Mouse (Mus musculus) megakaryocyte, embryonic 14.5 days (primary cell): Measurements from ENCODE around the gene Bean1.

ENCODE experiments used
- FLI1 ChIP-seq: IDR thresholded peaks from 2 replicates; pipeline ENCODE4 v1.6.1; 2012; ENCODE audit warnings: low read length, inconsistent platforms, mixed read lengths
- GATA1 ChIP-seq: IDR thresholded peaks from 3 replicates; pipeline ENCODE4 v1.6.1; 2012; ENCODE audit warnings: mixed read lengths, low read length, inconsistent platforms, borderline replicate concordance

GRCm38 (mm10) chr8:104248276-104248675 is 78.0 kb downstream of the Bean1 start, which contains the start of gene Tk2:
- no peak for TF ChIP-seq GATA1
- no peak for TF ChIP-seq FLI1
